19 mouse cellular contexts compared by ENCODE assay signal in the genomic region with DNA sequence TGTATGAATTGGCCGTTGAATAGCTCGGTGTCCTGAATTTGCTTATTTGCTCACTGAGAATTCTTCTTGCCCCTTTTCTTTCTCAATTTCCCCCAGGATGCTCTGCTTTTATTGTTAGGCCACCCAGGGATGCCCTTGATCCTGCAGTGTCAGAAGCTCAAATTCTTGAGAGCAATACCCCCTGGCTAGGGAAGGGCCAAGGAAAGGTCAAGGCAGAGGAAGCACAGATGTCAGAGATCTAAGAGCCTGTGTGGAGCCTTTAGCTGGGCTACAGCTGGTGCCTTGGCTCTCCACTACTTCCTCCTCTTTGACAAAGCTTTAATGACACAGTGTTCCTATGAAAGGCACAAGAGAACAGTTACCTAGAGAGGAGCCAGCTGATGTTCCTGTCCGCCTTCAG.
DNase-seq lines count a peak whose midpoint lies in the region; ATAC-seq and TF ChIP-seq lines count a peak whose summit lies in the region.
"Had no signal": no experiment of that assay in that cellular context is flagged by ENCODE, and none has a peak within 500 bp of the region (broad histone marks: within the 10 kb centered on the region; RNA-seq: fewer than 3 reads in every experiment).

No protein-coding gene starts in this region.

- no peak overlapping the region for H3K4me2 ChIP-seq in intestine, embryonic 16.5 days (ENCODE audit: low read depth, low read length)
- H3K4me2 ChIP-seq: embryonic facial prominence, embryonic 12.5 days; hindbrain, embryonic 14.5 days; midbrain, embryonic 13.5 days had no signal

- no peaks in the 10 kb centered on the region for H3K9me3 ChIP-seq in ES-E14 (ENCODE audit: control insufficient read depth, insufficient read depth, low read depth, low read length)
- no peaks in the 10 kb centered on the region for H3K9me3 ChIP-seq in intestine, embryonic 16.5 days (ENCODE audit: control insufficient read depth, low read length)
- H3K9me3 ChIP-seq: embryonic facial prominence, embryonic 12.5 days; midbrain, embryonic 13.5 days had no signal

- no peaks in the 10 kb centered on the region; the same call in 1 of the 2 replicates for H3K4me1 ChIP-seq in heart, adult 2 months (ENCODE audit: control insufficient read depth, insufficient read depth, low read length)
- H3K4me1 ChIP-seq in ES-E14 (ENCODE audit: control insufficient read depth in 2 of 2, insufficient read depth in 2 of 2, low read length in 2 of 2, poor library complexity in 1 of 2) = peaks cover 0 to 2% of the 10 kb centered on the region in 2 experiments; a peak in 1 of 4 replicates
- H3K4me1 ChIP-seq in intestine, embryonic 16.5 days (ENCODE audit: control insufficient read depth, insufficient read depth, low read length) = no peaks in the 10 kb centered on the region
- H3K4me1 ChIP-seq: embryonic facial prominence, embryonic 12.5 days; midbrain, embryonic 13.5 days had no signal

- intact Hi-C loops in heart, adult 2 months (cut with DNase I) = no loop called here

- no peak for TF ChIP-seq POLR2A in heart, adult 2 months (IDR thresholded peaks at IDR 0.05; ENCODE audit: insufficient read depth, low read depth, low read length)

- H3K27ac ChIP-seq in heart, adult 2 months = no peak overlapping the region
- H3K27ac ChIP-seq in ES-E14 (ENCODE audit: insufficient read depth, low read depth, low read length, poor library complexity, severe bottlenecking) = no peak overlapping the region
- H3K27ac ChIP-seq in intestine, embryonic 16.5 days (ENCODE audit: low read length) = no peak overlapping the region
- H3K27ac ChIP-seq: embryonic facial prominence, embryonic 12.5 days; hindbrain, embryonic 14.5 days; midbrain, embryonic 13.5 days had no signal

- TF ChIP-seq EP300 in heart, adult 2 months (IDR thresholded peaks at IDR 0.05; ENCODE audit: insufficient read depth, low read depth, low read length) = no peak

- 89% methylated on average over 3 of the region's 3 CpGs for WGBS in heart, adult 2 months
- 82% methylated on average over 3 of the region's 3 CpGs for WGBS in intestine, embryonic 16.5 days

- H3K4me3 ChIP-seq in heart, adult 2 months = no peak overlapping the region
- H3K4me3 ChIP-seq in ES-E14 (ENCODE audit: insufficient read depth in 1 of 2, low read depth in 1 of 2, low read length in 2 of 2, poor library complexity in 1 of 2, severe bottlenecking in 1 of 2) = no peak overlapping the region
- no peak overlapping the region for H3K4me3 ChIP-seq in intestine, embryonic 16.5 days (ENCODE audit: low read length)
- H3K4me3 ChIP-seq: embryonic facial prominence, embryonic 12.5 days; midbrain, embryonic 13.5 days had no signal

- no peak for TF ChIP-seq CTCF in heart, adult 2 months (IDR thresholded peaks at IDR 0.05)

- in situ Hi-C loops in ES-E14 (cut with MboI; ENCODE audit: low sequenced_read_pairs in 2 of 2, unreplicated experiment in 2 of 2) = no loop called here

- H3K36me3 ChIP-seq in heart, adult 2 months (ENCODE audit: control insufficient read depth, insufficient read depth, low read length) = no peaks in the 10 kb centered on the region
- no peaks in the 10 kb centered on the region for H3K36me3 ChIP-seq in ES-E14 (ENCODE audit: control insufficient read depth, insufficient read depth, low read length, poor library complexity, severe bottlenecking)
- no peaks in the 10 kb centered on the region for H3K36me3 ChIP-seq in intestine, embryonic 16.5 days (ENCODE audit: control insufficient read depth, insufficient read depth, low read length)
- H3K36me3 ChIP-seq: embryonic facial prominence, embryonic 12.5 days; midbrain, embryonic 13.5 days had no signal

- no peak for ATAC-seq in intestine, embryonic 16.5 days
- ATAC-seq: forebrain, embryonic 16.5 days; midbrain, embryonic 13.5 days had no signal

- no peaks in the 10 kb centered on the region for H3K27me3 ChIP-seq in heart, adult 2 months (ENCODE audit: control insufficient read depth, insufficient read depth, low read length)
- H3K27me3 ChIP-seq in intestine, embryonic 16.5 days (replicated peaks; ENCODE audit: control insufficient read depth, insufficient read depth, low read length) = no peaks in the 10 kb centered on the region
- H3K27me3 ChIP-seq: CH12.LX had no signal

- H3K79me2 ChIP-seq in heart, adult 2 months (replicated peaks; ENCODE audit: control insufficient read depth, insufficient read depth, low read length) = no peaks in the 10 kb centered on the region

- DNase-seq in heart, adult 11 months = peak; percentile 75
- DNase-seq in heart, adult 2 months = no peak
- peak; percentile 47 for DNase-seq in ES-E14 (ENCODE audit: low read depth, low spot score)
- peak; percentile 19 for DNase-seq in embryo, embryonic 9.5 days (ENCODE audit: extremely low spot score)
- DNase-seq in kidney, postnatal 36 days = peak; percentile 12 to 23
- no peak for DNase-seq in heart, postnatal 4 days
- DNase-seq in left cerebral cortex, adult 18-20 months (ENCODE audit: low spot score in 2 of 2) = no peak
- DNase-seq: adrenal gland, postnatal 36 days; cerebellum, adult 9-11 months; left cerebral cortex, postnatal 4 days; lung, adult 18-20 months; retina, postnatal 1 day; thymus, postnatal 4 days had no signal

- H3K9ac ChIP-seq in heart, adult 2 months (ENCODE audit: low read depth, low read length) = no peak overlapping the region
- H3K9ac ChIP-seq in ES-E14 (ENCODE audit: insufficient read depth, low read depth, low read length, poor library complexity, severe bottlenecking) = no peak overlapping the region
- H3K9ac ChIP-seq in intestine, embryonic 16.5 days (ENCODE audit: low read depth, low read length) = no peak overlapping the region
- H3K9ac ChIP-seq: embryonic facial prominence, embryonic 12.5 days; hindbrain, embryonic 14.5 days; midbrain, embryonic 13.5 days had no signal

TF ChIP-seq in ES-E14, 5 proteins besides CTCF, POLR2A, EP300 and RAD21:
- no peak for TF ChIP-seq CHD2 (IDR thresholded peaks at IDR 0.05; ENCODE audit: low read depth, low read length)
- no peak for TF ChIP-seq ZNF384 (IDR thresholded peaks at IDR 0.05; ENCODE audit: low read depth, low read length)

Comparison
In these comparisons a context has a peak if more than half of its experiments do, and no peak if none do; other contexts are left out.
1. DNase-seq: peak in heart, adult 11 months (single experiment), ES-E14 (single experiment), embryo, embryonic 9.5 days (single experiment) and kidney, postnatal 36 days (2 of 2); none in heart, adult 2 months (0 of 2), heart, postnatal 4 days (single experiment) and left cerebral cortex, adult 18-20 months (0 of 2).